Mouse (Mus musculus) kidney, adult 2 months (tissue): ENCODE results near the gene Slc38a2. TPM values are rescaled to one million over a fixed set of nuclear protein-coding genes. Genes with fewer than 3 reads are reported as not detected.

Experiments used
- DNase-seq: peaks from one replicate; pipeline ENCODE4 v3.0.0; 2021
- H3K27ac ChIP-seq: fragments of 200-500 bp; 2 replicates; pipeline ENCODE4 v1.5.1; 2012; ENCODE audit warnings: low read depth, low read length, control low read depth, inconsistent platforms; ENCODE audit not compliant: insufficient read depth
- H3K27me3 ChIP-seq: fragments of 200-500 bp; replicated peaks from 2 replicates; pipeline ENCODE4 v1.6.1; 2012; ENCODE audit warnings: mild to moderate bottlenecking, moderate library complexity, low read length, inconsistent platforms; ENCODE audit not compliant: control insufficient read depth, insufficient read depth
- H3K36me3 ChIP-seq: fragments of 200-500 bp; 2 replicates; pipeline ENCODE4 v1.6.1; 2012; ENCODE audit warnings: mild to moderate bottlenecking, moderate library complexity, low read length, inconsistent platforms; ENCODE audit not compliant: control insufficient read depth, insufficient read depth
- H3K4me1 ChIP-seq: fragments of 200-500 bp; 2 replicates; pipeline ENCODE4 v1.6.1; 2011; ENCODE audit warnings: low read length; ENCODE audit not compliant: control insufficient read depth, insufficient read depth
- H3K4me3 ChIP-seq: fragments of 200-500 bp; 2 replicates; pipeline ENCODE4 v1.5.1; 2011; ENCODE audit warnings: mild to moderate bottlenecking, low read depth, low read length, control low read depth; ENCODE audit not compliant: insufficient read depth
- CTCF ChIP-seq: fragments of 200-500 bp; conservative IDR thresholded peaks from 2 replicates; pipeline ENCODE4 v1.5.1; 2011; ENCODE audit warnings: low read depth, mild to moderate bottlenecking, control low read depth, low read length, moderate library complexity, mixed read lengths; ENCODE audit not compliant: insufficient read depth, insufficient read length
- POLR2A ChIP-seq: fragments of 200-500 bp; IDR thresholded peaks from one replicate; pipeline ENCODE4 v1.6.1; 2011; ENCODE audit warnings: low read depth, low read length, control low read depth
- WGBS: fragments of 180-500 bp; shearing (Covaris S2); methylation state at CpG from one replicate; pipeline ENCODE4 v1.1.7; 2018; 5-methylcytosine and 5-hydroxymethylcytosine counted together
- polyA plus RNA-seq: library from polyadenylated mRNA; depleted of rRNA; stranded (reverse); fragments of >200 nt; gene quantifications from 2 replicates; pipeline ENCODE4 v1.2.3, GENCODE M21; 2012

The Slc38a2 gene
- polyA plus RNA-seq, 1 experiment = 30.0 TPM

GRCm38 (mm10) chr15:96678871-96679773, 20.4 kb downstream of the Slc38a2 start:
- no peaks in the 10 kb centered on the region for H3K36me3 ChIP-seq
- no peak for DNase-seq
- H3K4me1 ChIP-seq = 0 out of 2 replicates have a peak, but pooled peaks cover 2% of the 10 kb centered on the region
- TF ChIP-seq POLR2A (no peak), CTCF (no peak)
- no peak overlapping the region for H3K4me3 ChIP-seq
- 62% methylated on average over 19 of the region's 19 CpGs for WGBS
- no peak overlapping the region for H3K27ac ChIP-seq
- H3K27me3 ChIP-seq = 0 out of 2 replicates have a peak, but pooled peaks cover 2% of the 10 kb centered on the region

- Histone ChIP-seq H3K36me3 (no peaks in the 10 kb centered on the region), H3K4me3 (no peak overlapping the region), H3K27me3 (0 out of 2 replicates have a peak, but pooled peaks cover 2% of the 10 kb centered on the region), H3K4me1 (0 out of 2 replicates have a peak, but pooled peaks cover 2% of the 10 kb centered on the region), H3K27ac (no peak overlapping the region)
- no peak for DNase-seq
- TF ChIP-seq CTCF = no peak
- no peak for TF ChIP-seq POLR2A
- WGBS = 21% methylated on average over 10 of the region's 10 CpGs
These were observed 23.0 kb downstream of the Slc38a2 start for GRCm38 (mm10) chr15:96676518-96676917.

DNA sequence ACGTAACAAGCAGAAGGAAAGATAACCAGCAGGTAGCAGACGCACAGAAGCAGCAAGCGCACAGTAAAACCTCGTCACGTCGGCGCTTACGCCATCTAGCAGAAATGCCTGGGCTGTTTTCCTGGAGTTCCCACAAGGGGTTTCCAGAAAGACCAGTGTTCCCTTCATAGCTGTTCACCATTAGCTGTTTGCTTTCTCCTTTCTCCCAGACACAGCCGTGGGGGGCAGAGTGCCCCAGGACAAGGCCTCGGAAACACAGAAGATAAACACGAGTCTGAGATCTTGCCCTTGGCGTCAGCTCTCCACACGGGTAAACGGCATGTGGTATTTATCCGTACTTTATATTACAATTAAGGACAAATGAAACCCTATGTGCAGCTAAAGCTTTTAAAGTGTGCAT, 23.8 kb downstream of the Slc38a2 start:
- TF ChIP-seq POLR2A (no peak), CTCF (no peak)
- H3K4me1 ChIP-seq = 0 out of 2 replicates have a peak, but pooled peaks cover 2% of the 10 kb centered on the region
- no peaks in the 10 kb centered on the region for H3K36me3 ChIP-seq
- no peak overlapping the region for H3K4me3 ChIP-seq
- no peak for DNase-seq
- H3K27ac ChIP-seq = no peak overlapping the region
- WGBS = 90% methylated on average over 15 of the region's 15 CpGs
- H3K27me3 ChIP-seq = 0 out of 2 replicates have a peak, but pooled peaks cover 2% of the 10 kb centered on the region

DNA sequence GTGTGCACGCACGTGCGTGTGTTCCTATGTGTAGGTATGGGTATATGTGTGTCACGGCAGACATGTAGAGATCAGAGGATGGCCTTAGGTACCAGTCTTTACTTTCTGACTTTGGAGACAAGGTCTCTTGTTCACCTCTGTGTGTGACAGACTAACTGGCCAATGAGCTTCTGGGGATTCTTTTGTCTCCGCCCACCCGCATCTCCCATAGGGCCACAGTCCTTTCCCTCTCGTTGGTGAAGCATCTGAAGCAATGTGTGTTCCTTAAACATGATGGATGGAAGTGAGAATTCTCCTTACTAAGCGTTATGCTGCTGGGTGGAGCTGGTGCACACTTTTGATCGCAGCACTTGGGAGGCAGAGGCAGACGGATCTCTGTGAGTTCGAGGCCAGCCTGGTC, 24.5 kb downstream of the Slc38a2 start:
- TF ChIP-seq POLR2A (no peak), CTCF (no peak)
- 0 out of 2 replicates have a peak, but pooled peaks cover 2% of the 10 kb centered on the region for H3K4me1 ChIP-seq
- 0 out of 2 replicates have a peak, but pooled peaks cover 2% of the 10 kb centered on the region for H3K27me3 ChIP-seq
- H3K36me3 ChIP-seq = no peaks in the 10 kb centered on the region
- DNase-seq = no peak
- H3K4me3 ChIP-seq = no peak overlapping the region
- WGBS = 91% methylated on average over 11 of the region's 11 CpGs
- no peak overlapping the region for H3K27ac ChIP-seq

DNA sequence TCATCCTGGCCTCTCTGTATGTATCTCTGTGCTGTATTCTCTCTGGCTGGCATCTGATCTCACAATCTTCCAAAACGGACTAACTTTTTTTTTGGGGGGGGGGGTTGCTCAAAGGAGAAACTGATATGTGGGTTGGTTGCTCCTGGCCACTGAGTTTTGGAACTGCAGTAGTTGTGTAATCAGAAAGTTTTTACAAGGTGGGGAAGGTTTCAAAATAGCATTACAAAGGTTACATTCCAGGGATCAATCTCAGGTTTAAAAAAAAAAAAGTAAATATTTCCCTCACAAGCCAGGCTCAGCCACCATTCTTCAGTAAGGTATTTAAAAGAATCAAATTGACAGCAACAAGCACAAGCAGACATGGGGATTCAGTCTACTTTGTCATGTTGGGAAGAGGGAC, 25.4 kb downstream of the Slc38a2 start:
- no peak overlapping the region for H3K27ac ChIP-seq
- no peaks in the 10 kb centered on the region for H3K36me3 ChIP-seq
- H3K27me3 ChIP-seq = no peaks in the 10 kb centered on the region
- no peak for DNase-seq
- TF ChIP-seq CTCF (no peak), POLR2A (no peak)
- 0 out of 2 replicates have a peak, but pooled peaks cover 2% of the 10 kb centered on the region for H3K4me1 ChIP-seq
- 37% methylated on average over 1 of the region's 1 CpGs for WGBS
- no peak overlapping the region for H3K4me3 ChIP-seq

DNA sequence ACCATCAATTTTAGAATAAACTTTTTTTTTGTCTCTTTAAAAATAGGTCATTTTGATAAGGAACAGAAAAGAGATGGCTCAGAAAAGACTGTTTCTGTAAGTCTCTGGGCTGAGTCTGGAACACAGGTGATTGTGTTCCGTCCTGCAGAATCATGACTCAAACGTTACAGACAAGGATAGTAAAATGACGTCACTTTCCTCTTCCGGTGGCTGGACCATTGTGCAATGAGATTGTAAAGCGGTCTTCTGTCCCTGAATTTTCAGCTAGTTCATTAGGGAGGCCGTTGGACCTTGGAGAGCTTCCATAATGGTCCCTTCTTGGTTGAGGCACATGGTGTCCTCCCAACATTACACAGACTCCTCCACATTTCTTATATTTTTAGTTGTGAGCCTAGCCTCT, 29.8 kb downstream of the Slc38a2 start:
- no peaks in the 10 kb centered on the region; the same call in 1 of the 2 replicates for H3K4me1 ChIP-seq
- H3K36me3 ChIP-seq = no peaks in the 10 kb centered on the region
- no peak for DNase-seq
- no peak for TF ChIP-seq POLR2A
- TF ChIP-seq CTCF = no peak
- H3K4me3 ChIP-seq = no peak overlapping the region
- no peak overlapping the region for H3K27ac ChIP-seq
- 71% methylated on average over 6 of the region's 6 CpGs for WGBS
- no peaks in the 10 kb centered on the region for H3K27me3 ChIP-seq

DNA sequence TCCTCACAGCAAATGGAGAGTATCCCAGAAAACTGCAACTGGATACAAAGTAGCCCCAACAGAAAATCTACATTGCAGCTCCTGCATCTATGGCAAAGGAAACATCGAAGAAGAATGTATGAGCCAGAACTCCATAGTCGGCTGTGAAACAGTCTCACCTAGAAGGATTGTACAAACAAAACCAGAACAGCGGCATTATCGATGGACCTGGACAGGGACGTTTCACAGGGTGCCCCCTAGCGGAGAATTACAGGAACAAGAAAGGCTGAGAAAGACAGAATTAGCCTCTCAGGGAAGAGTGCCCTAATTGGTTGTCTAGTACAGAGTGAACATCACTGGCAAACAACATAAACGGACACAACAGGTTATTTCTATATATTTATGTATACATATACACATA, 32.9 kb downstream of the Slc38a2 start:
- H3K27ac ChIP-seq = no peak overlapping the region
- DNase-seq = peak; percentile 73
- no peaks in the 10 kb centered on the region; the same call in 1 of the 2 replicates for H3K4me1 ChIP-seq
- WGBS = 3% methylated on average over 7 of the region's 7 CpGs
- no peaks in the 10 kb centered on the region for H3K27me3 ChIP-seq
- H3K36me3 ChIP-seq = no peaks in the 10 kb centered on the region
- TF ChIP-seq POLR2A (no peak), CTCF (peak; percentile 80)
- no peak overlapping the region for H3K4me3 ChIP-seq
